Mouse (Mus musculus): ENCODE data around the gene Rnf41. TPM values are rescaled to one million over a fixed set of nuclear protein-coding genes. Genes with fewer than 3 reads are reported as not detected.

The Rnf41 gene
- polyA plus RNA-seq (2012; fragmentation: generic; extraction: Trizol): 10 to 100 TPM; 15.9 to 29.8 TPM

DNA sequence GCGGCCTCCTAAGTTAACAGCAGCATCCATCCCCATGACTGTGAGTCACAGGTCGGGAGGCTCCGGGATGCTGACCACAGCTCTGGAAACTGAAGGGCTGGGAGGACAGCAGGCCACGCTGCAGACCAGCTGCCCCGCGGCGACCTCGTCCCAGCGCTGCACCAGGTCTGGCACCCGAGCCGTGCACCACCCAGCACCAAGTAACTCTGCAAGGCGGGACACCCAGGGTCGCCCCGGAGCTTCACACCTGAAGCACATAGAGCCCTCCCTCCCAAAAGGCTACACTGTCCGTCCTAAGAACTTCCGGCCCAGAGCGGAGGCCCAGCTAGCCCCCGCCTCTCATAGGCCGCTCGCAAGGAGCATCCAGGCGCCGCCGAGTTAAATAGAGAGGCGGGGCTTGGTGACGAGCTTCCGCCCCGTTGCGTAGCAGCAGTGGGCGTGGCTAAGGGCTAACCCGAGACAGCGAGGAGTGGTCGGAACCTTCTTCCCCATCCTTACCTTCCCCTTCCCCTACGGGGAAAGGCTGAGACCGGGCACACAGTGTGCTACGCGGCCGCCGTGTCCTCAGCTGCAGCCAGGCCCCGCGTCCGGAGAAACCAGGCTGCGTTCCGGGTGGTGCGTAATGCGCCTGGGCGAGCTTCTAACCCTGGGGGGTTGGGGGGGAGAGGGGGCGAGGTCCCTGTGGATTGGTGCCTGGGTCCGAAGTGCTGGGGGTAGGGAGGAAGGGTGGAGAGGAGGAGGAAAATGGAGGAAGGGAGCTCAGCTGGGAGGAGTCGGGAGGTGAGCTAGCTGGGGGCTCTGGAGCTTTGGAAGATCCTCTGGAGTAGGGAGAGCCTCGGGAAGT lies at the start of gene Rnf41, which contains the start of gene Nabp2:
Rnf41 (plus strand) TSS at position 447 of the 844 bp plus-strand sequence.
Nabp2 (minus strand) TSS at position 282 of the 844 bp plus-strand sequence.

DNA sequence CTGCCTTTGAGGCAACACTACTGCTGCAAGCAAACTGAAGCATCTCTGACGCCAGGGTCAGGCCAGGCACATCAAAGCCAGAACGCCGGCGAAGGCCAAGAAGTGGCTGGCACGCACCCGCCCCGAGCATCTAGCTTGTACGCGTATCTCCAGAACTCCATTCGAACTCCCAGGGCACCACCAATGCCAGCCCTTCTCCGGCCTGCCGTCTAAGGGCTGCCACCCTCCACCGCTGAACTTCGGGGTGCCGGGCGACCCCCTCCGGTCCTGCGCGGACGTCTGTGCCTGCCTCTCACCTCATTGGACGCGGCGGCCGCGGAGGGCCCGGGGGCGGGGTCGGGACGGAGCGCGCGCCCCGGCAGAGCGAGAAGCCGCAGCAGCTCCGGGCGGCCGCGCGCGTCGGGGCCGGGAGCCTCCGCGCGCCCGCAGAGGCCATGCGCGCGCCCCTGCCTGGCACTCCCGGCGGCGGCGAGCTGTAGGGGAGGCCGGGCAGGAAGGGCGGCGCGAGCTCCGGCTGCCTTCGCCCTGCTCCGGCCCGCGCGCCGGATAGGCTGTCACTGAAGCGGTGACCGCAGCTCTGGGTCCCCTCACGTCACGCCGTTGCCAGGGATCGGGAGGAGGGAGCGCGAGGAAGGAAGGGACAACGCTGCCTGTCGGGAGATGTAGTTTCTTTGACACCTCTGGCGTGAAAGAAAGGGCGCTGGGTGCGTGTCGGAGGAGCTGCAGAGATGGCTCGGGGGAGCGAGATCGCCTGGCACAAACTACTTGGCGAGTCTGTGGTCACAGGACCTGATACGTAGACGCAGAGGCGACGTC lies 42.8 kb upstream of the Rnf41 start, which contains the start of gene Coq10a:
Coq10a (minus strand) TSS at position 596 of the 816 bp plus-strand sequence.

DNA sequence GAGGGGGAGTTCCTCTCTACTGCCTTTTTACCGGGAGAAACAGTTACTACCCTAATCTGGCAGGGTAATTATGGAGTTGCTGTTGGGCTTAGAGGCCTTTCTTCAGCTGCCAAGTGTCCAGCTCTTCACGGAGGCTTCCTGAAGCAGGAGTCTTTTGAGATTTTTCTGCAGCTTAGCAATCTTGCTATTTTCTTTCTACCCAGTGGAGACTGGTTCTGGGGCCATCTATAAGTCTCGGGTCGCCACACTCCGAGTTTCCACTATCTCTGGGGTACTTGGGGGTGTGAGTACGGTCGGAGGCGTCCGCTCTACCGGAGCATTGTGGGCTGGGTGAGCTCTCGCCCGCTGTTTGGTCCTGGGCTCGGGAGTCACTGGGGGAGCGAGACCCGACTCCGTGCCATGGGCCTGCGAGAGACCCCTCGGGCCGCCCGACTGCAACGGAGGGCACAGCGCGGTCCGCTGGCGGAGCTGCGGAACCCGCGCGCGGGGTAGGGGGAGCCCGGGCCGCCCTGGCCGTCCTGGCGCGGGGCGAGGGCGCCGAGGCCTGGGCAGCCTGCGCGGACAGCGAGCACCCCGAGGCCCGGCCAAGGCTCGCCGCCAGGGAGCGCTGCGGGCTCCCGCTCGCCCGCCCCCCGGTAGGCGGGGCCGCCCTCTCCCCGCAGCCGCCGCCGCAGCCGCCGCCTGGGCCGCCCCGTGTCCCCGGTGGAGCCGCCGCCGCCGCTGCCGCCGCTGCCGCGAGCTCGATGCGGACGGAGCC lies 34.8 kb upstream of the Rnf41 start, which contains the start of gene Ankrd52:
Ankrd52 (plus strand) TSS at position 661 of the 757 bp plus-strand sequence.

DNA sequence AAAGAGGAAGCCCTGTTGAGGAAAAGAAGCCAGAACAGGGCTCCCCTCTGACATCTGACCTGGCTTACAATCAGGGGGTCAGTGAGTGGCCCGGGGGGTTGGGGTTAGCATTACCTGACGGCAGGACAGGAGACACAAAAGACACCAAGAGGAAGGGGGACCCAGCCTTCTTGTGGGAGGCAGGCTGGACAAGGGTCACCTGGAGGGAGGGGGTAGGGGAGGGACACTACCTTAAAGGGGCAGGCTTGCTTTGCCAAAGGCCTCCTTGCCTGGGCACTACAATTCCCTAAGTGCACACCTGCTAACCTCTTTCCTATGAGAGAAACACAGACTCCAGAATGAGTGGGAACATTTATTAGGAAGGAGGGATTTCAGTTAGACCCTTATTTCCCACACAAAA lies 10.4 kb upstream of the Rnf41 start, which contains the start of gene Slc39a5:
Slc39a5 (minus strand) TSS at position 174 of the 400 bp plus-strand sequence.

DNA sequence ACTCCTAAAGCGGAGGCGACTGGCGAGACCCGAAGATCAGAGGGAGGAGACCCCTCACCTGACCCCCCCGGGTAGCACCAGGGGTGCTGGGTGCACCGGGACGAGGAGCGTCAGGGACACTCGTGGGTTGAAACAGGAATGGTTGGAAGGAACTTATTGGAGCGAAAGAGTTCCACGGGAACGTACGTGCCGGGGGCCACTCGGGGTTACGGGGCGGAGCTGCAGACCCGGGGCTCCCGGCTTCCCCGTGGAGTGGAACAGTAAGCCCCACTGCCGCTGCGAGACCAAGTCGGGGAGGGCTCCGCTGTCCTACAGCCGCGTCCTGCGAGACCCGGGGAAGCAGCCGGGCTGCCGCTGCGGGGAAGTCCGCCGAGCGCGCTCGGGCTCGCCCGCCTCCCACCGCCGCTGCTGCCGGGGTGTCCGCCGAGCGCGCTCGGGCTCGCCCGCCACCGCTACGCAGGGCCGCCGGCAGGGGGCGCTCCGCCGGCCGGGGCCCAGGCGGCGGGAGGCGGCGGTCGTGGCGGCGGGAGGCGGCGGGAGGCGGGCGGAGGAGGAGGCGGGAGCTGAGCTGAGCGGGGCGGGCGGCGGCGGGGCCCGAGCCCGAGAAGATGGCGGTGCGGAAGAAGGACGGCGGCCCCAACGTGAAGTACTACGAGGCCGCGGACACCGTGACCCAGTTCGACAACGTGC lies 47.4 kb downstream of the Rnf41 start, which contains the start of gene Smarcc2:
Smarcc2 (plus strand) TSS at position 530 of the 690 bp plus-strand sequence.

Other genes starting within 250 kb of the Rnf41 start
- 100 to 1,000 TPM in 1 of 2 experiments, 10 to 100 TPM in 1; 52.3 to 119 TPM for gene Rbms2, start 231.4 kb upstream of the Rnf41 start, polyA plus RNA-seq (2012; fragmentation: generic; extraction: Trizol)
- 1 to 10 TPM; 3.1 to 3.2 TPM for gene Gls2, start 217.2 kb upstream of the Rnf41 start, polyA plus RNA-seq (2012; fragmentation: generic; extraction: Trizol)
- 10 to 100 TPM in 1 of 2 experiments, 1 to 10 TPM in 1; 6.2 to 11.1 TPM for gene Spryd4, start 199.8 kb upstream of the Rnf41 start, polyA plus RNA-seq (2012; fragmentation: generic; extraction: Trizol)
- gene Mip, start 185.8 kb upstream of the Rnf41 start, polyA plus RNA-seq (2012; fragmentation: generic; extraction: Trizol): not detected
- gene Timeless, start 179.6 kb upstream of the Rnf41 start, polyA plus RNA-seq (2012; fragmentation: generic; extraction: Trizol): 10 to 100 TPM in 1 of 2 experiments, 1 to 10 TPM in 1; 7.9 to 10.5 TPM
- under 1 TPM; 0.15 to 0.21 TPM for gene Apon, start 157.6 kb upstream of the Rnf41 start, polyA plus RNA-seq (2012; fragmentation: generic; extraction: Trizol)
- gene Apof, start 143.0 kb upstream of the Rnf41 start, polyA plus RNA-seq (2012; fragmentation: generic; extraction: Trizol): not detected
- gene Stat2, start 141.1 kb upstream of the Rnf41 start, polyA plus RNA-seq (2012; fragmentation: generic; extraction: Trizol): 10 to 100 TPM in 1 of 2 experiments, 1 to 10 TPM in 1; 1.4 to 16.2 TPM
- not detected for gene Il23a, start 112.9 kb upstream of the Rnf41 start, polyA plus RNA-seq (2012; fragmentation: generic; extraction: Trizol)
- gene Pan2, start 108.3 kb upstream of the Rnf41 start, polyA plus RNA-seq (2012; fragmentation: generic; extraction: Trizol): 10 to 100 TPM in 1 of 2 experiments, 1 to 10 TPM in 1; 1.8 to 14.3 TPM
- gene Cnpy2, start 89.2 kb upstream of the Rnf41 start, polyA plus RNA-seq (2012; fragmentation: generic; extraction: Trizol): 100 to 1,000 TPM in 1 of 2 experiments, 10 to 100 TPM in 1; 94.1 to 341 TPM
- gene Cs, start 73.9 kb upstream of the Rnf41 start, polyA plus RNA-seq (2012; fragmentation: generic; extraction: Trizol): 100 to 1,000 TPM; 126 to 134 TPM
- 10 to 100 TPM; 14.3 to 38.1 TPM for gene Coq10a, start 42.7 kb upstream of the Rnf41 start, polyA plus RNA-seq (2012; fragmentation: generic; extraction: Trizol)
- 10 to 100 TPM in 1 of 2 experiments, 1 to 10 TPM in 1; 3.8 to 14.4 TPM for gene Ankrd52, start 34.5 kb upstream of the Rnf41 start, polyA plus RNA-seq (2012; fragmentation: generic; extraction: Trizol)
- under 1 TPM in 1 of 2 experiments, not detected in 1; 0.08 TPM for gene Slc39a5, start 10.4 kb upstream of the Rnf41 start, polyA plus RNA-seq (2012; fragmentation: generic; extraction: Trizol)
- 100 to 1,000 TPM; 126 to 174 TPM for gene Nabp2, start 165 bp upstream of the Rnf41 start, polyA plus RNA-seq (2012; fragmentation: generic; extraction: Trizol)
- gene Smarcc2, start 47.6 kb downstream of the Rnf41 start, polyA plus RNA-seq (2012; fragmentation: generic; extraction: Trizol): 100 to 1,000 TPM in 1 of 2 experiments, 10 to 100 TPM in 1; 20.1 to 111 TPM
- 1,000 to 10,000 TPM; 2,019 to 2,698 TPM for gene Myl6, start 82.5 kb downstream of the Rnf41 start, polyA plus RNA-seq (2012; fragmentation: generic; extraction: Trizol)
- 10 to 100 TPM in 1 of 2 experiments, 1 to 10 TPM in 1; 8.1 to 11.2 TPM for gene Myl6b, start 87.0 kb downstream of the Rnf41 start, polyA plus RNA-seq (2012; fragmentation: generic; extraction: Trizol)
- 10 to 100 TPM; 15.5 to 43.1 TPM for gene Esyt1, start 114.2 kb downstream of the Rnf41 start, polyA plus RNA-seq (2012; fragmentation: generic; extraction: Trizol)
- gene Zc3h10, start 136.1 kb downstream of the Rnf41 start, polyA plus RNA-seq (2012; fragmentation: generic; extraction: Trizol): 10 to 100 TPM in 1 of 2 experiments, 1 to 10 TPM in 1; 8.7 to 13.7 TPM
- over 10,000 TPM; 19,565 to 33,335 TPM for gene Rpl41, start 137.6 kb downstream of the Rnf41 start, polyA plus RNA-seq (2012; fragmentation: generic; extraction: Trizol)
- gene Pa2g4, start 154.3 kb downstream of the Rnf41 start, polyA plus RNA-seq (2012; fragmentation: generic; extraction: Trizol): 100 to 1,000 TPM in 1 of 2 experiments, 10 to 100 TPM in 1; 89.5 to 139 TPM
- under 1 TPM; 0.20 to 0.24 TPM for gene Erbb3, start 178.0 kb downstream of the Rnf41 start, polyA plus RNA-seq (2012; fragmentation: generic; extraction: Trizol)
- gene Rps26, start 215.1 kb downstream of the Rnf41 start, polyA plus RNA-seq (2012; fragmentation: generic; extraction: Trizol): 1,000 to 10,000 TPM; 3,269 to 4,877 TPM
- gene Ikzf4, start 234.3 kb downstream of the Rnf41 start, polyA plus RNA-seq (2012; fragmentation: generic; extraction: Trizol): under 1 TPM in 1 of 2 experiments, not detected in 1; 0.07 TPM

Data from C3H10T1/2 (cell line).